Mouse (Mus musculus) embryonic fibroblast, embryonic 13.5 days (primary cell): ENCODE results near the gene Fggy. TPM values are rescaled to one million over a fixed set of nuclear protein-coding genes. Genes with fewer than 3 reads are reported as not detected.

Source experiments
- H3K27ac ChIP-seq: 2 replicates; pipeline ENCODE4 v1.5.1; 2012; ENCODE audit warnings: low read length, control low read depth, inconsistent platforms; ENCODE audit not compliant: insufficient read depth
- H3K4me1 ChIP-seq: 2 replicates; pipeline ENCODE4 v1.6.1; 2011; ENCODE audit warnings: low read length; ENCODE audit not compliant: control insufficient read depth, insufficient read depth
- H3K4me3 ChIP-seq: 2 replicates; pipeline ENCODE4 v1.5.1; 2011; ENCODE audit warnings: mild to moderate bottlenecking, control low read depth, low read length; ENCODE audit not compliant: insufficient read depth
- CTCF ChIP-seq: IDR thresholded peaks from 2 replicates; pipeline ENCODE4 v1.5.1; 2011; ENCODE audit warnings: mild to moderate bottlenecking, control low read depth, low read length, moderate library complexity, borderline replicate concordance; ENCODE audit not compliant: insufficient read depth
- POLR2A ChIP-seq: IDR thresholded peaks from 2 replicates; pipeline ENCODE4 v1.6.1; 2011; ENCODE audit warnings: low read depth, mild to moderate bottlenecking, control low read depth, low read length, moderate library complexity
- polyA plus RNA-seq: library from polyadenylated mRNA; stranded (reverse); fragments of >200 nt; gene quantifications from 2 replicates; pipeline ENCODE4 v1.2.4, GENCODE M21; 2011; ENCODE audit warnings: low read depth; ENCODE audit not compliant: missing spikeins, insufficient read length

The Fggy gene
- polyA plus RNA-seq, 1 experiment = 7.6 TPM

DNA sequence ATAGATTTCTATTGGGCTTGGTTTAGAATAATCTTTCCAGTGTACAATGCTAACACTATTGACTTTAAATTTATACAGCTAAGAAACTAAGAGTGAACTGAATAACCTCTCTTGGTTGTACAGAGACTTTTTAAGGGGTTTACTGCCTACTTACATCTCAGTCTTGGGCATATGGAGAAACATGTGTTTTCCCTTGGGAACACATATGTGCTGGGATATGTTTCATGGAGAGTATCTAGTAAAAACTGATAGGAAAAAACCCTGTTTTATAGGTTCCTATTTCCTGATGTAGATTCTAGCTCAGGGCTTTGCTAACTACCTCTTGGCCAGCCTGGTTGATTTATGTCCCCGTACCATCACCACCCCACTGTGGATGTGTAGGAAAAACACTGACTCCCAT, 155.5 kb downstream of the Fggy start:
- TF ChIP-seq POLR2A (no peak), CTCF (no peak)
- Histone ChIP-seq H3K27ac (no peak overlapping the region), H3K4me3 (no peak overlapping the region), H3K4me1 (peaks cover 5% of the 10 kb centered on the region)

DNA sequence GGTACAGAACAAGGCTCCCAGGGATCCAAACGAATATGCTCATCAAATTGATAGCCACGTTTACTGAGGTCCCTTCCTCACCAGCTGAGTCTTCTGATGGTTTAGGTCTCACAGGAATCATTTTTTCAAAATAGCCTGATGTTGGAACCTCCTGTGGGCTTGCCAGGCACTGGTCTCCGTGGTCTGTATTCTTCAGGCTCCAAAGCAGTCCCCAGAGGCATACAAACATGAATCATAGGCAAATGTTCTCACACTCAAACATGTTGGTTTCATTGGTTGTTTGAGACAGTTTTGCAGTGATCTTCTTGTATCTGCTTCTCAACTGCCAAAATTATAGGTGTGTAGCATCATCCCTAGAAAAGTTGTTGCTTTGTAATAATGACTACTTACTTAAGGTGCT, 156.0 kb downstream of the Fggy start:
- Histone ChIP-seq H3K27ac (no peak overlapping the region), H3K4me3 (no peak overlapping the region), H3K4me1 (peaks cover 5% of the 10 kb centered on the region)
- no peak for TF ChIP-seq POLR2A
- TF ChIP-seq CTCF = no peak

DNA sequence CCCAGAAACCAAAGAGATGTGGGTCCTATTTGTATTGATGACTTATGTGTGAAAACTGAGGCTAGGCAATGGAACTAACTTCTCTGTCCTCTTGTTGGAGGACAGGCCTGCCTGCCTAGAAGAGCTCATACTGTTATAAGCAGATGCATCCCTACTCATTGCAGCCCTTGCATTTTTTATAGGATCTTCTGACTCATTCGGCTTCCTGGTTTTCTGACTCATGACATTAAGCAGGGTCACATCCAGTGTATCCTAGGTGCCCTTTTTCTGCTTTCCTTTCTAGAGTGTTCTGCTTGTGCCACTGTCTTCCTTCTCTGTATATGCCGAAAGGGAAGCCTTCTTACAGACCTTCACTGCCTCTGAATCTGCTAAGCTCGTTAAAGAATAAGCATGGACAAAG, 158.8 kb downstream of the Fggy start:
- Histone ChIP-seq H3K4me1 (peaks cover 5% of the 10 kb centered on the region), H3K27ac (no peak overlapping the region)

DNA sequence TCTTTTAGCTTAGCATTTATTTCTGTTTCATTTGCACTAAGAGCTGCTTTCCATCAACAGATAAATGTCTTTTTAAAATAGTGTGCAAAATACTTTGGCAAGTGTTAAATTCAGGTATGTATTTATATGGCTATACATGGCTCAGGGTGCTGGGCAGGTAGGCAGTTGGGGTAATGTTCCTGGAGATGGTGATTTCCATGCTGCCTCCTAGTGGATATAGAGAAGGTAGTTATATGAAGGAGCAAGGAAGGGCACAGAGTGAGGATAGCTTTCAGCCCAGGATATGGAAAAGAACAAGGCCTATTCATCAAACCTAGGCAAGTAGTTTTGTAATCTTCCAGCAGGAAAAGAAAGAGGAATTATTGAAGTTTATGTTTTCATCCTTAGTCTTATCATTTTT, 166.3 kb downstream of the Fggy start:
- TF ChIP-seq POLR2A = no peak
- TF ChIP-seq CTCF = no peak
- no peak overlapping the region for H3K27ac ChIP-seq
- no peak overlapping the region for H3K4me3 ChIP-seq
- H3K4me1 ChIP-seq = no peaks in the 10 kb centered on the region

More for the DNA sequence above, 158.8 kb downstream of the Fggy start:
- TF ChIP-seq POLR2A (no peak), CTCF (no peak)
- no peak overlapping the region for H3K4me3 ChIP-seq

DNA sequence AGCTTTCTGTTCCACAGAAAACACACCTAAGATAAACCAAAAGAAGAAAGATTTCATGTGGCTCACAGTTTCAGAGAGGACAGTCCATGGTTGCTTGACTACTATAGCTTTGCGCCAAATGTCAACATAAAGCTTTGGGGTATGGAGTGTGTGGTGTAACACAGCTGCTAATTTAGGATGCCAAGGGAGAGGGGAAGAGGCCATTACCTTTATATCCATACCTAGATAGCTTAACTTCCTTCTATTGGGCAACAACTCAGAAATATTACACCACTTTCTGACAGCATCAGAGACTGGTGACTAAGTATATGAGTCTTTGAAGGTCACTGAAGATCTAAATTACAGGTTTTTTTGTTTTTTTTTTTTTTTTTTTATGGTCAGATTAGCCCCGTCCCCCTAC, 169.1 kb downstream of the Fggy start:
- no peak for TF ChIP-seq CTCF
- TF ChIP-seq POLR2A = no peak
- Histone ChIP-seq H3K4me3 (no peak overlapping the region), H3K4me1 (no peaks in the 10 kb centered on the region), H3K27ac (no peak overlapping the region)

DNA sequence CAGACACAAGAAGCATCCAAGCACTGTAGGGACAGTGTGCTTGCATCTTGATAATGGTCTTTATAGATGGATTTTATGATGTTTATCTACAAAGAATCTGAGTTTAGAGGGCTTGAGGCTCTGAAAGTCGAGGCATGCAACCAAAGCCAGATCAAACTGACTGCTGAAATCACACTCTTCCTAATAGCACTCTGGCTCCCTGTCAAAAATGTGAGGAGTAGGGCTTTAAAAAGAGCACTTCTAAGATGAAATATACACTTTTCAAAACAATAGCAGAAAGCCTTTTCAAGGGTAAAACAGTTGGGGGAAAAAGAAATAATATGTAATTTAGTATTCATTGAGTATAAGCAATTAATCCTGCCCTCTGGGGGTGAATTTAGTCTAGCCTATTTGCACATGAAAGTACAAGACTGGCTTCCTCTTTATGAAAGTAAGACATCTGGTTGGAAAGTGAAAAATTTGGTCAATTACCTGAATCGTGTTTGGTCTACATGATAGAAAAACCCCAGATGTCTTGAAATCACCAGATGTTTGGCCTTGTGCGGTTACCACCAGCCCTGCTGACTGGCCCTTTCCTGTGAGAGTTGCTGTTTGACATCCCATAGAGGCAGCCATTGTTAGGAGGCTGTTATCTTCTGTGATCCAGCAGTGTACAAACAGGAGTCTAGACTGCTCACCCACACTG, 172.0 kb downstream of the Fggy start:
- no peak overlapping the region for H3K27ac ChIP-seq
- no peak for TF ChIP-seq CTCF
- no peak for TF ChIP-seq POLR2A

DNA sequence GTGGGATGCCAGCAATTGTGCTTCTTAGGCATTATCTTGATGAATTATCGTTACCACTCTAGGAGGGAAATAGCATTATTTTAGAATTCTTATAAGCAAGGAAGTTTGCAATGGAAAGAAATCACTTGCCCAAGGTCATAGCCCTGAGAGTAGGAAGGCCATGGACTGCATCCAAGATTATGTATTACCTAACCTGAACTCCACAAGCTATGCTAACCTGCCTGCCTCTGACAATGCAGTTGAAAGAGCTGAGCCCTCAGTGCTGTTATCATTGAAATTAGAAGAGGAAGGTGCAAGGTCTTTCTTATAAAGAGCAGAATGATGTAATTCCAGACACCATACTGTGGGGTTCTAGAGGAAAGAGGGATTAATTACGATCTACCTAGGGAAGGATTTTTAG, 173.8 kb downstream of the Fggy start:
- Histone ChIP-seq H3K27ac (no peak overlapping the region), H3K4me3 (no peak overlapping the region), H3K4me1 (peaks cover 4% of the 10 kb centered on the region)
- no peak for TF ChIP-seq CTCF
- no peak for TF ChIP-seq POLR2A

More for the DNA sequence above, 172.0 kb downstream of the Fggy start:
- Histone ChIP-seq H3K4me3 (no peak overlapping the region), H3K4me1 (peaks cover 4% of the 10 kb centered on the region)

DNA sequence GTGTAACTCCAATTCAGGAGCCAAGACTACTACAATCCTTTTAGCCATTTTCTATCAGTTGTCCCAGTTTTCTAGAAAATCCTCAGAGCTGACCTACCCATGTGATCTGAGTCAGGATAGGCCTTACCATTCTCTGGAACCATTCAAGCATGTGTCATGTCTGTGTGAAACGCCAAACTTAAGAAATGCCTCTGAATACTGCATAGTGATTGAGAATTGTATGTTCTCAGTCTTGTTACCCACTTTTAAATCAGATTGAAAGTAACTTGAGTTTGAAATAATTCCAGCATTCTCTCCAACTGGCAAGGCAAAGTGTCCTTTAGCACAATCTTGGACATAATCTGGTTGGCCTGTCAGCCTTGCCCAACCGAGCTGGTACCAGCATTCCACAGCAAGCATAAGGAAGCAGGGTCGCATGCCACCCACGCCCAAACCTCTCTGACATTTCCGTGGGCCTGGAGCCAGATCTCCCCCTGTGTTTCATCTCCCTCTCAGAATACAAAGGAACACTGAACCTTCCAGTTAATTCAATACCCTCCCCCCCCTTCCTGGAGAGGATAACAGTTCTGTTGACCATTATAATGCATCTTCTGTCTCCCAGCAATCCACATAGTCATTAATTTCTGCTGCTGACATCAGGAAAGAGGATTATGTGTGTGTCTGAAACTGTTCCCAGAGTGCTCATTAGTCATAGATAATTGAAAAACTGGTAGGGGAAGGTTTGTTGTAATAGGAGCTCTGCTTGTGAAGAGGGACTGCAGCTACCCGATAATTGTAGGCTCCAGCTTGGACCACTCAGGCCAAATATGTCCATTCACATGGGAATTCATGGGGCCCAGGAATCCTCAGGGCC, 176.3 kb downstream of the Fggy start:
- no peak overlapping the region for H3K4me3 ChIP-seq
- TF ChIP-seq POLR2A = peak; percentile 27; the same call in 1 of the 2 replicates
- no peak for TF ChIP-seq CTCF
- peaks cover 4% of the 10 kb centered on the region for H3K4me1 ChIP-seq
- H3K27ac ChIP-seq = peak overlapping the region; percentile 37

DNA sequence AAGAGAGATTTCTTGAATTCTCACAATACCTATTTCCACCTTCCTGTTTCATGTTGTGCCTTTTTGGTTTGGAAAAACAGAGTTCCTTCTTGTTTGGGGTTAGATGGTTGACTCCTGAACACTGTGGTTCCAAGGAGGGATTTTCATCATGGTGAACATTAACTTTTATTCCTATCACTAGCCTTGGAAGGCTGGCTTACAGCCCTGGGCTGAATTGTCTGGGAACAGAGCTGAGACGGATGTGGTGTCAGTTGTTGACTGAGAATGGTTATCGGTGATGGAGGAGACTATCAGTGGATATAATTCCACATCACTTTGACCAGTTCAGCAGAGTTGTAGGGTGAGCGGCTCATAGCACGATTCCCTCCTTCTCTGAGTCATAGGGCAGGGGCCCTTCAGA, 178.7 kb downstream of the Fggy start:
- Histone ChIP-seq H3K27ac (no peak overlapping the region), H3K4me3 (no peak overlapping the region)
- no peak for TF ChIP-seq CTCF
- no peak for TF ChIP-seq POLR2A

DNA sequence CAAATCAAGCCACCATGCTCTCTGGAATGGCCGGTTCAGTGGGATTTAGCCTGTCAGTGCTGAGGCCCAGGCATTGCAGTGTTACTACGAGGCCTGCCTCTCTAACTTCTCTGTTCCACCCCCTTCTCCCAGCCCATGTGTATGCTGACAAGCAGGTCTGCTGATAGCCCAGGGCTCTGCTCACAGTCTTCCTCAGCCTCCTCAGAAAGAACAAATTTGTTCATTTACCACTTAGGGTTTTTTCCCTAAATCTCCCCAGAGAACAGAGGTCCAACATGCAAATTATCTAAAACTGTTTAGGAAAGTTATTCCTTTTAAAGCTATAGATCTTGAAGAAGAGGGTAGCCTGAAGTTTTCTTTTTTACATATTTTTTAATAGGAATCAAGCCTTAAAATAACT, 179.4 kb downstream of the Fggy start:
- no peak overlapping the region for H3K27ac ChIP-seq
- no peak overlapping the region for H3K4me3 ChIP-seq
- peaks cover 4% of the 10 kb centered on the region for H3K4me1 ChIP-seq
- TF ChIP-seq CTCF (no peak), POLR2A (no peak)

More for the DNA sequence above, 178.7 kb downstream of the Fggy start:
- H3K4me1 ChIP-seq = peaks cover 4% of the 10 kb centered on the region
